Mouse (Mus musculus): ENCODE results near the gene Agxt2. TPM values are rescaled to one million over a fixed set of nuclear protein-coding genes. Genes with fewer than 3 reads are reported as not detected.

Gene Agxt2
- polyA plus RNA-seq, 1 experiment: not detected

DNA sequence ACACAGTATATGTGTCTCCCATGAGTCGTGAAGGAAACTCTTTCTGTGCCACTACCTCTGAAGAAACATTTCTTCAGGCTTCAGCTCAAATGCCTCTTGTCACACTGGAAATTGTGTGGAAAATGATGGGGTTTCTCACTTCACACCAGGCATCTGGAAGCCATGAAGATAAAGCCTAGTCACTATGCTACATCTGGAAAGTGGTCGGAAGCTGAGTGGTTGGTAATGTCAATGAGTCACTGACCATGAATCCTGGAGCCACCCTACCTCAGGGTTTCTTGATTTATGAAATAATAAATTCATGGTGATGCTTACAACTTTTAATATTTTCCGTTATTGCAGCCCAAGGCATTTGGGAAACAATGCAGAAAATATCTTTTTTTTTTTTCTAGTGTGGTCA lies 51.5 kb downstream of the Agxt2 start:
- TF ChIP-seq GATA1 (IDR thresholded peaks at IDR 0.05; ENCODE audit: low read length): no peak

DNA sequence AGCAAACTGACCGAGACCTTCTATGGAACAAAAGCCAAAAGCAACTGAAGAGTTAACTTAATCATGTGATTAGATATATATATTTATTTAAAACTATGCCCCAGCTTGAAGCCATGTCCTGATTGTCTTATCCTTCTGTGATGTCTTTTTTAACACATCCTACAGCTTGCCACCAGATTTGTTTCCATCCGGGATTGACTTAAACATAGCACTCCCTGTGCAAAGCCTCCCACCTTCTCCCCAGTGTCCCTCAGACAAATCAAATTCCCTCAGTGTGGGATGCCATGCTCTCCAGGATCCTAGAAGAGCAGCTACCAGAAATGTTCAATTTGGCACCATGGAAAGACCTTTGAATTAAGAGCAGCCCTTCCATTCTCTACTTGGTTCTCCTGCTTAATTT lies 52.5 kb downstream of the Agxt2 start:
- TF ChIP-seq GATA1 (IDR thresholded peaks at IDR 0.05; ENCODE audit: low read length): no peak

- TF ChIP-seq GATA1 (IDR thresholded peaks at IDR 0.05; ENCODE audit: low read length): no peak
Measured at GRCm38 (mm10) chr15:10413656-10414055, 55.3 kb downstream of the Agxt2 start.

GRCm38 (mm10) chr15:10421138-10421784 lies 62.9 kb downstream of the Agxt2 start:
- no peak for TF ChIP-seq GATA1 (IDR thresholded peaks at IDR 0.05; ENCODE audit: low read length)

DNA sequence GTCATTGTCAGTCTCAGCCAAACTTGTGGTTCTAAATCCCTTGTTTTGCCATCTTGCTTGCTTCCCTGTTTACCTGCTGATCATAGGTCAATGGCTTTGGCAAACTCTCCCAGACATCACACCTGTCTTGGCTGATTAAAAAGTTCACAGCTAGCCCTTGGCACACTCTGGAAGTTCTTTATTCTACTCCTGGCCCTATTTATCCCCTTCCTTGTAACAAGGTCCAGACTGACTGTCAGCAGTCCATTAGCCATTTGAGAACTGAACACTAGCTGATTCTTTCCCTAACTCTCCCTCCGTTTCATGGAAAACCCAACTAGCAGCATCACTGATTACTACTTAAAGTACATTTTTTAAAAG lies 63.4 kb downstream of the Agxt2 start:
- no peak for TF ChIP-seq GATA1 (IDR thresholded peaks at IDR 0.05; ENCODE audit: low read length)

DNA sequence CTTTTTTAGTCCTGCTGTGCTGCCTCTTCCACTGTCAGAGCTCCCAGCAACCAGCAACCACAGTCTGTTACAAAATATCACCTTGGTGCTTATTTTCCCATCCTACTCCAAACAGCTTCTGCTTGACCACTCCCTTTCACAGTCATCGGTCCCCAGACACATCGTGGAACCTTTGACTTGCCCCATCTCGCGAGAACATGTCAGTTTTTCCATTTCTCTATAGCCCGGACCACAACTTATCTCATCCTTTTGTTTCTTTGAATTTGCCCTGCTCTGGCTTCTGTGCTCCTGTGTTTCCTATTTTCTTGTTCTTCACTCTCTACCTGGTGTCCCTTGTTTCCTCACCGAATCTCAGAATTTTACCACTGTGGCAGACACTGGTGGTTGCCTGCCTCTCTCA lies 67.8 kb downstream of the Agxt2 start:
- no peak for TF ChIP-seq GATA1 (IDR thresholded peaks at IDR 0.05; ENCODE audit: low read length)

GRCm38 (mm10) chr15:10426545-10427266 lies 68.4 kb downstream of the Agxt2 start:
- TF ChIP-seq GATA1 (IDR thresholded peaks at IDR 0.05; ENCODE audit: low read length): no peak

DNA sequence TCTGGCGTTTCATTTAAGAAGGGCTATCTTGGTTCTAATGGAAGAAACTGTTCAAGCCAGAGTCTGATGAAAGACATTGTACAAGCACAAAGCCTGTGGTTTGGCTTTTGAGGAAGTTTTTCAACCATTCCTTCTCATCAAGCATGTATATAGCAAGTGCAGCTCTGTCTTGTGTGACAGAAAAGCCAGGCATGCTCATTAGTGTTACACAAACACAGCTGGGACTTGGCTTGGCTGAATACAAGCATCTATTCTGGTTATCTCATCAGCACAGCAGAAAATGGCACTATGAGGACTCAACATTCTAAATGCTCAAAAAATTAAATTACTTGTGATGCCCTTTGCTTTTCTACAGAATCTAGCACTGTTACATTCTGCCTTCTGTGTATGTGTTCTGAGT lies 78.6 kb downstream of the Agxt2 start:
- no peak for TF ChIP-seq GATA1 (IDR thresholded peaks at IDR 0.05; ENCODE audit: low read length)

- no peak for TF ChIP-seq GATA1 (IDR thresholded peaks at IDR 0.05; ENCODE audit: low read length)
Measured at GRCm38 (mm10) chr15:10439963-10440362, 81.6 kb downstream of the Agxt2 start.

DNA sequence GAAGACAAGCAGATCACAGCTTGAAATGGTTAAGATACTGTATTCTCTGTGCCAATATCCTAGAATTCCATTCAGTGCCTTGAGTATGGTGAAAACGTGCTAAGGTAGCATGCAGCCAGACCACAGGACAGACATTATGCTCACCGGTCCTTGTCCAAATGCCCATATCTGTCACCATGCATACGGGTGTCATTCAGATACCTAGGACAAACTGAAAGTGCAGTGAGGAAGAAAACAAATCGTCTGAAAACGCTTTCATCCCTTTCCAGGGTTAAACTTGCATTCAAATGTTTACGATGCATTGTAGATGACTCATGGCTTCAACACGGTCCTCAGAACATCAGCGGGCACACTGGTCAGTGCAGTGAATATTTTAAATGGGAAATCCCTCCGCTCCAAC lies 83.2 kb downstream of the Agxt2 start:
- no peak for TF ChIP-seq GATA1 (IDR thresholded peaks at IDR 0.05; ENCODE audit: low read length)

- no peak for TF ChIP-seq GATA1 (IDR thresholded peaks at IDR 0.05; ENCODE audit: low read length)
Measured at GRCm38 (mm10) chr15:10442275-10442674, 83.9 kb downstream of the Agxt2 start.

DNA sequence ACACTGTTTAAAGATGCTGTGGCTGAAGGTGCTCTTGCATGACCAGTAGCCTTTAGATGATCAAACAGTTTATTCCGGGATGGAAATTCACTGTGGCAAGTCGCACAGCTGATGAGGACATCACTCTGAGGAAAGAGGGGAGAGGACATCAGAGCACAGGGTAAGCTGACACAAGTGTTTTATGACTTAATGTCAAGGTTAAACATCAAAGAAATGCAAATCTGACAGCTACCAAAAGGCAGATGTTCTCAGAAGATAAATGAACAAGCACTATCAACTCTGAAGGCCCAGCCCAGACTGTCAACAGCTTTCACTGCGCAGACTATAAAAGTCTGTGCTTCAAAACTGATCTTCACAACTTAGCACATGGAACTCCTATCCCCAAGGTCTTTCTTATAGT lies 88.8 kb downstream of the Agxt2 start:
- no peak for TF ChIP-seq GATA1 (IDR thresholded peaks at IDR 0.05; ENCODE audit: low read length)

Other genes with a start within 250 kb of the Agxt2 start
- not detected in 2 replicates for gene Prlr, start 181.3 kb upstream of the Agxt2 start, polyA plus RNA-seq (2012)
- not detected in 2 replicates for gene Gm21973, start 33.2 kb upstream of the Agxt2 start, polyA plus RNA-seq (2012)
- 14.5 and 15.0 TPM in 2 replicates for gene Dnajc21, start 112.0 kb downstream of the Agxt2 start, polyA plus RNA-seq (2012)
- gene Brix1, start 127.4 kb downstream of the Agxt2 start, polyA plus RNA-seq (2012): 103 and 116 TPM in 2 replicates
- 15.1 and 19.8 TPM in 2 replicates for gene Rad1, start 127.5 kb downstream of the Agxt2 start, polyA plus RNA-seq (2012)
- gene Ttc23l, start 200.1 kb downstream of the Agxt2 start, polyA plus RNA-seq (2012): not detected in 2 replicates

Measured in G1E-ER4 (cell line).